Mouse (Mus musculus): ENCODE measurements around the gene Gm13769.
"Not testable (repeated sequence)": the region's sequence is repeated elsewhere in the genome, so short reads cannot be mapped to it uniquely, and the experiment has no call there.

Gene Gm13769

DNA sequence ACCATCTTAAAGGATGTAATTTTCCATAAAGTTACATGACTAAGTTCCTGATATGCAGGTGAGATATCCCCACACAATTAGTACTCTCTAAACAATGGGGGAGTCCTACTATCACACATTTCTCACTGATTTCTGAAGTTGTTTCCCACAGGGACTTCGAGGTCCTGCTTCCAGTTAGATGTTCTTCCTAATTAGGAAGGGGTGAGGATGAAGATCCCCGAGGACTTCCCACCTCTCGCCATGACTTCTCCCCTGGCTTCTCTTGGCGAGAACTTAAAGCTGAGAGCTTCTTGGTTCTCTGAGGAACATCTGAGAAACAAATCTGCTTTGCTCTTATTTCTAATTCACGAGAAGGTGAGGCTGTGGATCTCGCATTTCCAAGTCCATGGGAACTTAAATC is at the start of gene Gm13769:
Gm13769 (plus strand) TSS at position 301 of the 400 bp plus-strand sequence.
- DNase-seq (ENCODE audit: low spot score in 2 of 2) = not testable (repeated sequence)

DNA sequence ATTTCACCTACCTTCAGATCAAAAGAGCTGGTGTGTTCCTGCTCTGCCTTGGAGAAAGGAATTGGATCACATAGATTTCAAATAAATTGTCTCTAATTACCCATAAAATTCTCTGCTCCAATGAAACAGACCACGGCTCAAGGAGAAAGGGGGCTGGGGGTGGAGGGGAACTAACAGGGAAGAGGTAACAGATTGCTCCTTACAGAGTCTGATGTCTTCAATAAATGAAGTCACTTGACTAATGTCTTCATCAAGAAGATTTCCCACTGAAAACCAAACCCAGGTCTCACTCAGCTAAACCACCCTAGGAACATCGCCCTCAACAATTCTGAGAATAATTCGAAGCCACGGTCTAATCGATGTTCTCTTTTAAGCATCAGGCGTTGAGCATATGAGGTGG is 29.3 kb upstream of the Gm13769 start, which contains the start of gene Olfr1272:
Olfr1272 (minus strand) TSS at position 101 of the 400 bp plus-strand sequence.
- DNase-seq (ENCODE audit: low spot score in 2 of 2) = no peak

- DNase-seq (ENCODE audit: low spot score in 2 of 2) = not testable (repeated sequence)
These were observed 24.7 kb downstream of the Gm13769 start for GRCm38 (mm10) chr2:90346694-90347093.

DNA sequence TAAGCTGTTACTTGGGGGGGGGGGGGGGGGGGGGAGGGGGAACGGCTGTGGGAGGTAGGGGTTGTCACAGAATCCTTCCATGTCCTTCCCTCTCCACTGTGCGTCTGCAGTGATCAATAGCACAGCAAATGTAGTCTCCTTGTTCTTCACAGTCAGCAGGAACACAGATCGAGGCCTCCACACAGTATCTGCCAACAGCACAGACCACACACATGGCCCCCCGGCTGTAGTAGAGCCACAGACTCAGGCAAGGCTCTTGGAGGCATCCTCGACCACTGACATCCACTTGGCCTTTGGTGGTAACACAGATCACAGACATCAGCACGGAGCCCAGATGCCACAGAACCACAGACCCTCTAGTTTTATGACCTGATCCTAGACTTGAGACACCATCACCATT is 29.0 kb downstream of the Gm13769 start:
- not testable (repeated sequence) for DNase-seq (ENCODE audit: low spot score in 2 of 2)

DNA sequence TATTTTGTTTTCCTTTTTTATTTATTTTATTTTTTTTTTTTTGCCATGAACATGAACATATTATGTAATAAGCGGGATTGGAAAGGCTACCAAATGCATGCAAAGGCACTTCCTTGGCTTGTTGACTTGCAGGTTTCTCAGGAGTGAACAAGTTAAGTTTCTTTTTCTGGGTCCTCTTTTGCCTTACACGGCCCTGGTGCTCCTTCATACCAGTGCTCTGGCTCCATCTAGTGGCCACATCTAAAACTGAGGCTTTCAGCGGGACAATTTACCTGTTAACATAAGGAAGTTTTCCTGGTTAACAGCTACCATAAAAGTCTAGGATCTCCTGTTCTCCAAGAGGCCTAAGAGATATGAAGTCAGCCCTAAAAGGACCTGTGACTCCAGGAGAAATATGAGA is 29.5 kb downstream of the Gm13769 start:
- DNase-seq (ENCODE audit: low spot score in 2 of 2) = not testable (repeated sequence)

GRCm38 (mm10) chr2:90359229-90359628 is 37.2 kb downstream of the Gm13769 start:
- DNase-seq (ENCODE audit: low spot score in 2 of 2) = not testable (repeated sequence)

- DNase-seq (ENCODE audit: low spot score in 2 of 2) = not testable (repeated sequence)
These were observed 38.2 kb downstream of the Gm13769 start for GRCm38 (mm10) chr2:90360199-90360598.

Data from urinary bladder, adult 18-20 months (tissue).